In the genomic region with DNA sequence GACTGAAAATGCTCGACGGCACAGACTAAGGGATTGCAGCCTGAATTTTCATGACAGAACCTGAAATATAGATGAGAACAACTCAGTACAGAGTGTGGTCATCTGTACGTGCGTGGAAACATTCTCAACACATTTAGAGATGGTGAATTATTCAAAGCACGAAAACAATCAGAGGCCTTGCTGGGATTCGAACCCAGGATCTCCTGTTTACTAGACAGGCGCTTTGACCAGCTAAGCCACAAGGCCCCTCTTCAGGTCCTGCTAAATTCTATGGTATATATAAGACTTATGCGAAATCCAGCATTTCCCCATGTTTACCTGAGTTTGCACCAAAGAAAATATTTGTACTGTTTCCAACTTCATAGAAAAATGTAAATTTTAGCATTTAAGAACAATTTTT, we compare ENCODE assay signal across 10 mouse cellular contexts. TPM values are rescaled to one million over a fixed set of nuclear protein-coding genes. Genes with fewer than 3 reads are reported as not detected.
DNase-seq lines count a peak whose midpoint lies in the region; ATAC-seq lines count a peak whose summit lies in the region.
"Had no signal": no experiment of that assay in that cellular context is flagged by ENCODE, and none has a peak within 500 bp of the region (broad histone marks: within the 10 kb centered on the region; RNA-seq: fewer than 3 reads in every experiment).

No protein-coding gene starts in this region.

- DNase-seq in midbrain, embryonic 11.5 days (ENCODE audit: low spot score, missing footprints): peak; percentile 94
- peak; percentile 30 for DNase-seq in NIH3T3 (ENCODE audit: low read depth)
- no peak for DNase-seq in liver, embryonic 13.5 days
- no peak for DNase-seq in adrenal gland, postnatal 14 days
- DNase-seq in ovary, postnatal 14 days (ENCODE audit: low spot score): no peak

- no peaks in the 10 kb centered on the region for H3K36me3 ChIP-seq in forebrain, embryonic 12.5 days (replicated peaks)
- no peaks in the 10 kb centered on the region for H3K36me3 ChIP-seq in forebrain, embryonic 16.5 days (ENCODE audit: control insufficient read depth, insufficient read depth)
- no peaks in the 10 kb centered on the region for H3K36me3 ChIP-seq in midbrain, embryonic 11.5 days (ENCODE audit: control insufficient read depth, insufficient read depth, low read length)
- no peaks in the 10 kb centered on the region for H3K36me3 ChIP-seq in midbrain, embryonic 15.5 days (replicated peaks)
- H3K36me3 ChIP-seq in liver, embryonic 13.5 days: no peaks in the 10 kb centered on the region

- no peak for ATAC-seq in forebrain, embryonic 12.5 days (ENCODE audit: low FRiP score)
- ATAC-seq in forebrain, embryonic 16.5 days: no peak
- no peak for ATAC-seq in midbrain, embryonic 11.5 days (ENCODE audit: low FRiP score)
- no peak for ATAC-seq in midbrain, embryonic 15.5 days (replicated peaks)
- ATAC-seq in liver, embryonic 13.5 days (ENCODE audit: low read depth): 0 out of 2 replicates have a peak, but pooled peaks have one; percentile 1

- no peak overlapping the region for H3K27ac ChIP-seq in forebrain, embryonic 12.5 days
- no peak overlapping the region for H3K27ac ChIP-seq in forebrain, embryonic 16.5 days (ENCODE audit: low read length)
- H3K27ac ChIP-seq in midbrain, embryonic 11.5 days (ENCODE audit: low read depth, low read length): no peak overlapping the region
- H3K27ac ChIP-seq in midbrain, embryonic 15.5 days: no peak overlapping the region
- peak overlapping the region; percentile 91 for H3K27ac ChIP-seq in liver, embryonic 13.5 days
- H3K27ac ChIP-seq: forebrain, embryonic 13.5 days had no signal

- no peak overlapping the region for H3K9ac ChIP-seq in forebrain, embryonic 12.5 days
- H3K9ac ChIP-seq in forebrain, embryonic 16.5 days (replicated peaks; ENCODE audit: low read depth, low read length): no peak overlapping the region
- H3K9ac ChIP-seq in midbrain, embryonic 11.5 days (ENCODE audit: low read length): no peak overlapping the region
- H3K9ac ChIP-seq in midbrain, embryonic 15.5 days: no peak overlapping the region
- peak overlapping the region; percentile 81 for H3K9ac ChIP-seq in liver, embryonic 13.5 days
- H3K9ac ChIP-seq: forebrain, embryonic 13.5 days had no signal

- H3K9me3 ChIP-seq in forebrain, embryonic 12.5 days: no peaks in the 10 kb centered on the region
- H3K9me3 ChIP-seq in forebrain, embryonic 16.5 days (ENCODE audit: control insufficient read depth, low read length): no peaks in the 10 kb centered on the region
- H3K9me3 ChIP-seq in midbrain, embryonic 11.5 days (ENCODE audit: control insufficient read depth, low read length): no peaks in the 10 kb centered on the region
- no peaks in the 10 kb centered on the region for H3K9me3 ChIP-seq in midbrain, embryonic 15.5 days
- H3K9me3 ChIP-seq in liver, embryonic 13.5 days (replicated peaks): no peaks in the 10 kb centered on the region
- H3K9me3 ChIP-seq: forebrain, embryonic 13.5 days had no signal

- WGBS in forebrain, embryonic 12.5 days: 24% methylated on average over 8 of the region's 8 CpGs
- WGBS in forebrain, embryonic 16.5 days: 26% methylated on average over 8 of the region's 8 CpGs
- WGBS in midbrain, embryonic 11.5 days: 28% methylated on average over 8 of the region's 8 CpGs
- 35% methylated on average over 8 of the region's 8 CpGs for WGBS in midbrain, embryonic 15.5 days
- 16% methylated on average over 8 of the region's 8 CpGs for WGBS in liver, embryonic 13.5 days (ENCODE audit: insufficient replicate concordance)

- peaks cover 20% of the 10 kb centered on the region for H3K4me1 ChIP-seq in forebrain, embryonic 12.5 days
- peaks cover 16% of the 10 kb centered on the region for H3K4me1 ChIP-seq in forebrain, embryonic 16.5 days (replicated peaks; ENCODE audit: control insufficient read depth, insufficient read depth, low read length)
- H3K4me1 ChIP-seq in midbrain, embryonic 11.5 days (ENCODE audit: control insufficient read depth, insufficient read depth, low read length): peaks cover 4% of the 10 kb centered on the region; the same call in 1 of the 2 replicates
- H3K4me1 ChIP-seq in midbrain, embryonic 15.5 days: peaks cover 19% of the 10 kb centered on the region
- H3K4me1 ChIP-seq in liver, embryonic 13.5 days (replicated peaks): peaks cover 44% of the 10 kb centered on the region

- H3K27me3 ChIP-seq in forebrain, embryonic 12.5 days: no peaks in the 10 kb centered on the region
- H3K27me3 ChIP-seq in forebrain, embryonic 16.5 days (replicated peaks; ENCODE audit: control insufficient read depth, insufficient read depth, low read length): no peaks in the 10 kb centered on the region
- no peaks in the 10 kb centered on the region for H3K27me3 ChIP-seq in midbrain, embryonic 11.5 days (ENCODE audit: control insufficient read depth, insufficient read depth, low read length)
- H3K27me3 ChIP-seq in midbrain, embryonic 15.5 days (replicated peaks): no peaks in the 10 kb centered on the region
- H3K27me3 ChIP-seq in liver, embryonic 13.5 days: no peaks in the 10 kb centered on the region
- H3K27me3 ChIP-seq: forebrain, embryonic 13.5 days had no signal

- H3K4me2 ChIP-seq in forebrain, embryonic 12.5 days: 0 out of 2 replicates have a peak overlapping the region, but pooled peaks have one; percentile 53
- H3K4me2 ChIP-seq in forebrain, embryonic 16.5 days (ENCODE audit: low read length): no peak overlapping the region
- H3K4me2 ChIP-seq in midbrain, embryonic 11.5 days: no peak overlapping the region; the same call in 1 of the 2 replicates
- H3K4me2 ChIP-seq in midbrain, embryonic 15.5 days: no peak overlapping the region
- peak overlapping the region; percentile 72 for H3K4me2 ChIP-seq in liver, embryonic 13.5 days

- H3K4me3 ChIP-seq in forebrain, embryonic 12.5 days (replicated peaks): no peak overlapping the region
- H3K4me3 ChIP-seq in forebrain, embryonic 16.5 days (replicated peaks; ENCODE audit: low read length): no peak overlapping the region
- H3K4me3 ChIP-seq in midbrain, embryonic 11.5 days (ENCODE audit: low read depth, low read length): no peak overlapping the region
- H3K4me3 ChIP-seq in midbrain, embryonic 15.5 days: no peak overlapping the region
- peak overlapping the region; percentile 67; the same call in 1 of the 2 replicates for H3K4me3 ChIP-seq in liver, embryonic 13.5 days (replicated peaks)

RNA-seq across cellular contexts. Expression of a gene that starts 5.4 kb away (rescaled TPM):
- polyA plus RNA-seq in forebrain, embryonic 12.5 days (2016; fragmentation: Nextera tagmentation; extraction: Ambion mirVana): 7.0 and 22.0 TPM in 2 replicates
- not detected in 2 replicates for polyA plus RNA-seq in forebrain, embryonic 16.5 days (2015; fragmentation: Nextera tagmentation; extraction: Ambion mirVana)
- 6.3 and 6.8 TPM in 2 replicates for polyA plus RNA-seq in midbrain, embryonic 11.5 days (2014; fragmentation: Nextera tagmentation; extraction: Ambion mirVana)
- 1.9 TPM in 1 of 2 replicates, not detected in the other for polyA plus RNA-seq in midbrain, embryonic 15.5 days (2015; fragmentation: Nextera tagmentation; extraction: Ambion mirVana)
- 3.6 and 18.3 TPM in 2 replicates for polyA plus RNA-seq in liver, embryonic 13.5 days (2015; fragmentation: Nextera tagmentation; extraction: Ambion mirVana)
- total RNA-seq in adrenal gland, postnatal 14 days (2021): 203 and 342 TPM in 2 replicates
- polyA plus RNA-seq: CD4-positive, CD25-positive, alpha-beta regulatory T cell, adult 4 months had no signal

RNA-seq across cellular contexts. Expression of a gene that starts 5.7 kb away (rescaled TPM):
- 10.0 and 10.5 TPM in 2 replicates for polyA plus RNA-seq in forebrain, embryonic 12.5 days (2016; fragmentation: Nextera tagmentation; extraction: Ambion mirVana)
- 3.3 TPM in 1 of 2 replicates, not detected in the other for polyA plus RNA-seq in forebrain, embryonic 16.5 days (2015; fragmentation: Nextera tagmentation; extraction: Ambion mirVana)
- 9.9 and 11.3 TPM in 2 replicates for polyA plus RNA-seq in midbrain, embryonic 11.5 days (2014; fragmentation: Nextera tagmentation; extraction: Ambion mirVana)
- polyA plus RNA-seq in midbrain, embryonic 15.5 days (2015; fragmentation: Nextera tagmentation; extraction: Ambion mirVana): 0.54 and 0.63 TPM in 2 replicates
- polyA plus RNA-seq in liver, embryonic 13.5 days (2015; fragmentation: Nextera tagmentation; extraction: Ambion mirVana): 3.5 and 3.7 TPM in 2 replicates
- 207 and 301 TPM in 2 replicates for total RNA-seq in adrenal gland, postnatal 14 days (2021)

RNA-seq across cellular contexts. Expression of a gene that starts 11.2 kb away (rescaled TPM):
- polyA plus RNA-seq in forebrain, embryonic 12.5 days (2016; fragmentation: Nextera tagmentation; extraction: Ambion mirVana): 44.5 and 46.9 TPM in 2 replicates
- polyA plus RNA-seq in forebrain, embryonic 16.5 days (2015; fragmentation: Nextera tagmentation; extraction: Ambion mirVana): 14.0 and 14.5 TPM in 2 replicates
- polyA plus RNA-seq in midbrain, embryonic 11.5 days (2014; fragmentation: Nextera tagmentation; extraction: Ambion mirVana): 43.8 and 43.9 TPM in 2 replicates
- polyA plus RNA-seq in midbrain, embryonic 15.5 days (2015; fragmentation: Nextera tagmentation; extraction: Ambion mirVana): 5.7 and 7.7 TPM in 2 replicates
- polyA plus RNA-seq in liver, embryonic 13.5 days (2015; fragmentation: Nextera tagmentation; extraction: Ambion mirVana): 38.8 and 52.6 TPM in 2 replicates
- total RNA-seq in adrenal gland, postnatal 14 days (2021): 104 and 144 TPM in 2 replicates

RNA-seq across cellular contexts. Expression of a gene that starts 12.8 kb away (rescaled TPM):
- 82.7 and 84.6 TPM in 2 replicates for polyA plus RNA-seq in forebrain, embryonic 12.5 days (2016; fragmentation: Nextera tagmentation; extraction: Ambion mirVana)
- 8.5 and 13.4 TPM in 2 replicates for polyA plus RNA-seq in forebrain, embryonic 16.5 days (2015; fragmentation: Nextera tagmentation; extraction: Ambion mirVana)
- 46.4 and 70.6 TPM in 2 replicates for polyA plus RNA-seq in midbrain, embryonic 11.5 days (2014; fragmentation: Nextera tagmentation; extraction: Ambion mirVana)
- 5.4 and 6.8 TPM in 2 replicates for polyA plus RNA-seq in midbrain, embryonic 15.5 days (2015; fragmentation: Nextera tagmentation; extraction: Ambion mirVana)
- polyA plus RNA-seq in liver, embryonic 13.5 days (2015; fragmentation: Nextera tagmentation; extraction: Ambion mirVana): 17.9 and 18.6 TPM in 2 replicates
- 114 and 174 TPM in 2 replicates for total RNA-seq in adrenal gland, postnatal 14 days (2021)
- polyA plus RNA-seq: CD4-positive, CD25-positive, alpha-beta regulatory T cell, adult 4 months had no signal

RNA-seq across cellular contexts. Expression of a gene that starts 13.1 kb away (rescaled TPM):
- polyA plus RNA-seq in forebrain, embryonic 12.5 days (2016; fragmentation: Nextera tagmentation; extraction: Ambion mirVana): 13.1 and 15.8 TPM in 2 replicates
- 2.1 and 3.1 TPM in 2 replicates for polyA plus RNA-seq in forebrain, embryonic 16.5 days (2015; fragmentation: Nextera tagmentation; extraction: Ambion mirVana)
- polyA plus RNA-seq in midbrain, embryonic 11.5 days (2014; fragmentation: Nextera tagmentation; extraction: Ambion mirVana): 9.9 and 12.6 TPM in 2 replicates
- 2.9 and 3.0 TPM in 2 replicates for polyA plus RNA-seq in midbrain, embryonic 15.5 days (2015; fragmentation: Nextera tagmentation; extraction: Ambion mirVana)
- polyA plus RNA-seq in liver, embryonic 13.5 days (2015; fragmentation: Nextera tagmentation; extraction: Ambion mirVana): 11.6 and 16.7 TPM in 2 replicates
- total RNA-seq in adrenal gland, postnatal 14 days (2021): 118 and 165 TPM in 2 replicates

Comparison
In these comparisons a context has a peak if more than half of its experiments do, and no peak if none do; other contexts are left out.
1. H3K4me2 ChIP-seq: peak in forebrain, embryonic 12.5 days (single experiment) and liver, embryonic 13.5 days (single experiment); none in forebrain, embryonic 16.5 days (single experiment), midbrain, embryonic 11.5 days (single experiment) and midbrain, embryonic 15.5 days (single experiment).
2. DNase-seq: peak in midbrain, embryonic 11.5 days (single experiment) and NIH3T3 (single experiment); none in liver, embryonic 13.5 days (single experiment), adrenal gland, postnatal 14 days (single experiment) and ovary, postnatal 14 days (single experiment).